Mouse (Mus musculus) megakaryocyte, embryonic 14.5 days (primary cell): Measurements from ENCODE around the gene Sgk2.

Source experiments
- FLI1 ChIP-seq: IDR thresholded peaks from 2 replicates; pipeline ENCODE4 v1.6.1; 2012; ENCODE audit warnings: low read length, inconsistent platforms, mixed read lengths
- GATA1 ChIP-seq: IDR thresholded peaks from 3 replicates; pipeline ENCODE4 v1.6.1; 2012; ENCODE audit warnings: mixed read lengths, low read length, inconsistent platforms, borderline replicate concordance

- TF ChIP-seq GATA1 = no peak
- TF ChIP-seq FLI1 = no peak
These were observed 13.5 kb upstream of the Sgk2 start for GRCm38 (mm10) chr2:162973637-162974036.
